Mouse (Mus musculus): Measurements from ENCODE around the gene Gm4792. TPM values are rescaled to one million over a fixed set of nuclear protein-coding genes. Genes with fewer than 3 reads are reported as not detected.

Gene Gm4792
- polyA plus RNA-seq (2015; fragmentation: Nextera tagmentation; extraction: Ambion mirVana): not detected in 2 replicates

DNA sequence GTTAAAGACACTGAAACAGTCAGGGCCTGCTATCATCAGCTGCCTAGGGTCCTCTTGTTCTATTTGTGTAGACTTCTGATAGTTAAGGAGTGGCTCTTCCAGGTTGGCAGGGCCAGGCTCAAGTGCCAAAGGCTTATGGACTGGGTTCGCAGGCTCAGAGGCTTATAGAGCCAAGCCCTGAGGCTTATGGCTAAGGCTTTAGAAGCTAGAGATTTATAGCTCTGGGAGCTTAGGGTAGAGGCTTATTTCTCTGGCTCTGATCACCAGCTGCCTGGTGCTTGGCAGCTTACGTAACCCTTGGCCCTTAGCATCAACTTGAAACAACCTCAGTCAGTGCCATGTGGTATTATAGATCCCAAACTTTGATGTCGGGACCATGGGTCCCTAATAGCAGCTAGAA is at the start of gene Gm4792:
Gm4792 (minus strand) TSS at position 233 of the 400 bp plus-strand sequence.
- H3K4me2 ChIP-seq: no peak within 1 kb of the TSS
- H3K27me3 ChIP-seq: peaks cover 3% of the 10 kb centered on the region; the same call in 1 of the 2 replicates
- 59% methylated on average over 3 of the region's 3 CpGs for whole genome bisulfite sequencing
- H3K4me3 ChIP-seq (replicated peaks): no peak within 1 kb of the TSS
- H3K4me1 ChIP-seq: no peaks in the 10 kb centered on the region
- no peak within 1 kb of the TSS for H3K27ac ChIP-seq
- H3K9ac ChIP-seq: no peak within 1 kb of the TSS
- no peaks in the 10 kb centered on the region for H3K9me3 ChIP-seq (replicated peaks)
- ATAC-seq (replicated peaks; ENCODE audit: low FRiP score): no peak
- no peaks in the 10 kb centered on the region for H3K36me3 ChIP-seq

DNA sequence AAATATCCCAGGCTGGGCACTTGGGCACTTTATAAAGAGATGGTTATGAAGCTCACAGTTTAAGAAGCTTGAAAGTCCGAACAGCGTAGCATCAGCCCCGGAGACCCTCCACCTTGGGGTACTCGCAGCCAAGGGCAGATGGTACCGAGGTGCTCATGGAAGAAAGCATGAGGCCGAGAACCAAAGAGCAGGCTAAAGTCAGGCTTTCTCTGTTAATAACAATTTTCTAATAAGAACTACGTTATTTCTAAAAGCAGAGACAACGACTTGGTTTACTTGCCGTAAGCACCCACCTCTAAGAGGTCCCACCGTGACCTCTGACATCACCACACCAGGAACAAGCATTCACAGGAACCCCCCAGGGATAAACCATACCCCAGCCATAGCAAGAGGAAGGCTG is 49.5 kb upstream of the Gm4792 start:
- H3K9ac ChIP-seq: no peak overlapping the region
- H3K4me3 ChIP-seq (replicated peaks): no peak overlapping the region
- H3K4me2 ChIP-seq: no peak overlapping the region
- no peaks in the 10 kb centered on the region for H3K36me3 ChIP-seq
- H3K9me3 ChIP-seq (replicated peaks): no peaks in the 10 kb centered on the region
- 94% methylated on average over 10 of the region's 10 CpGs for WGBS
- no peak for ATAC-seq (replicated peaks; ENCODE audit: low FRiP score)
- no peaks in the 10 kb centered on the region for H3K27me3 ChIP-seq
- H3K4me1 ChIP-seq: no peaks in the 10 kb centered on the region; the same call in 1 of the 2 replicates
- no peak overlapping the region for H3K27ac ChIP-seq

DNA sequence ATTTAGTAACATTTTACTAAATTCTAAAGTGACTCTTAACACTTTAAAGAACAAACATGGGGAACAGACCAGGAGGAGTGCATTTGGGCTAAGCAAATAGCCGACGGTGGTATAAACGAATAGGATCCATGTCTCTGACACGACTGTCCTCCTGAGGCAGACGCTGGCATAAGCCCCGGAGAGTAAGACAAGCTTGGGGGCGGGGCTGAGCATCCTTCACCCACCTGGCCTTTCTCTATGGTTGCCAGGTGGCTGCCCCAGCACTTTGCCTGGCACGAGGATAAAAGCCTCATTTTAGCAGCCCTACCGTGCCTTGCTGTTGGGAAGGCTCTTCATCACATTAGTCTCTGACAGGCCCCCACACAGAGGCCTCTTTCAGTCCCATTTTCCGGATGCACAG is 48.8 kb upstream of the Gm4792 start:
- H3K27ac ChIP-seq: no peak overlapping the region
- no peaks in the 10 kb centered on the region for H3K36me3 ChIP-seq
- no peaks in the 10 kb centered on the region for H3K27me3 ChIP-seq
- whole genome bisulfite sequencing: 79% methylated on average over 10 of the region's 10 CpGs
- no peak overlapping the region for H3K4me3 ChIP-seq (replicated peaks)
- H3K9me3 ChIP-seq (replicated peaks): no peaks in the 10 kb centered on the region
- ATAC-seq (replicated peaks; ENCODE audit: low FRiP score): no peak
- H3K9ac ChIP-seq: no peak overlapping the region
- H3K4me1 ChIP-seq: no peaks in the 10 kb centered on the region; the same call in 1 of the 2 replicates
- H3K4me2 ChIP-seq: no peak overlapping the region

DNA sequence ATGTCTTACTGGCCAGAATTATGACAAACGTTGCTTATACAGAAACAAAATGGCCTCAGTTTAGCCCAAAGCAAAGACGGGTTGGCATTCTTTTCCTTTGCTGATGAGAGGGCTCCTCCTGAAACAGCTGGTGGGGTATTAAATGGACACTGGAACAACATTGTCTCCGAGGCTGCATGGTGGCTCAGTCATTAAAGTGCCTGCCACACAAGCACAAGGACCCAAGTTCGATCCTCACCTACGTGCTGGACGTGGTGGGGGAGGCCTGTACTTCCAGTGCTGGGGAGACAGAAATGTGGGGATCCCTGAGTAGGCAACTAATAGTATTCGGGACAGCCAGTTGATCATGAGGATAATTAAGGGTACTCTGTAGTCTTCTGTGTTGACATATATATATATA is 48.1 kb upstream of the Gm4792 start:
- Histone ChIP-seq H3K27ac (no peak overlapping the region), H3K9me3 (replicated peaks) (no peaks in the 10 kb centered on the region), H3K36me3 (no peaks in the 10 kb centered on the region), H3K4me3 (replicated peaks) (no peak overlapping the region), H3K4me2 (no peak overlapping the region), H3K4me1 (no peaks in the 10 kb centered on the region; the same call in 1 of the 2 replicates), H3K27me3 (no peaks in the 10 kb centered on the region), H3K9ac (no peak overlapping the region)
- WGBS: 89% methylated on average over 7 of the region's 7 CpGs
- ATAC-seq (replicated peaks; ENCODE audit: low FRiP score): no peak

DNA sequence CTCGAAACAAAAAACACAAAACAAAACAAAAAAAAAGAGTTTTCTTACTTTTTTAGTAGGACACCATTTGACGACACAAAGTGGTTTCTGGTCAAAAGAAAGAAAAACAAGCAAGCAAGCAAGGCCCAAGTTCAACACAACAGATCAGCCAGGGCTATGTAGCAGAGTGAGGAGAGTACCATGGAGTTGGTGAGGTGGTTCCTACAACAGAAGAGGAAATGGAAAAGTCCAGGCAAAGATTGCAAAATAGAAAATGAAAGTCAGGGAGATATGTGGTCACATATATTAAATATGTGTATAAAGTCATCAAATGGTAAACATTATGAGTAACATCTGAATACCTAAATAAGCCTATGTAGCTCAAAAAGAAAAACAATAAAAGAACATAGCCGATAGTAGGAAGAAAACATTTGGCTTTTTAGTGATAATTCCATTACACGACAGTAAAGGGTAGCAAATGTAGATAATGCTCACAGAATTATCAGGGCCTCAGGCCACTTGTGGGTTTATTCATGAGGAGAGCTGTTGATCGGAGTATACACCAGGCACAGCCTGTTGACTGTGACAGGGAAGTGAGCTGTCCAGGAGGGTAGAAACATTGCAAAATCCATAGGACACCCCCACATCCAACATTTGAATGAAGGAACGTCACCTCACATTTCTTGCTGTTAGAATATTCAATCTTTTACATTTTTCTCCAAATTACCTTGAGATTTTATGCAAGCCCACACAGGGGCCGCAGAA is 47.2 kb upstream of the Gm4792 start:
- Histone ChIP-seq H3K4me2 (no peak overlapping the region), H3K27ac (no peak overlapping the region), H3K27me3 (no peaks in the 10 kb centered on the region; the same call in 1 of the 2 replicates), H3K4me3 (replicated peaks) (no peak overlapping the region), H3K9me3 (replicated peaks) (no peaks in the 10 kb centered on the region), H3K4me1 (no peaks in the 10 kb centered on the region; the same call in 1 of the 2 replicates), H3K9ac (no peak overlapping the region), H3K36me3 (no peaks in the 10 kb centered on the region)
- 90% methylated on average over 7 of the region's 7 CpGs for WGBS
- no peak for ATAC-seq (replicated peaks; ENCODE audit: low FRiP score)

DNA sequence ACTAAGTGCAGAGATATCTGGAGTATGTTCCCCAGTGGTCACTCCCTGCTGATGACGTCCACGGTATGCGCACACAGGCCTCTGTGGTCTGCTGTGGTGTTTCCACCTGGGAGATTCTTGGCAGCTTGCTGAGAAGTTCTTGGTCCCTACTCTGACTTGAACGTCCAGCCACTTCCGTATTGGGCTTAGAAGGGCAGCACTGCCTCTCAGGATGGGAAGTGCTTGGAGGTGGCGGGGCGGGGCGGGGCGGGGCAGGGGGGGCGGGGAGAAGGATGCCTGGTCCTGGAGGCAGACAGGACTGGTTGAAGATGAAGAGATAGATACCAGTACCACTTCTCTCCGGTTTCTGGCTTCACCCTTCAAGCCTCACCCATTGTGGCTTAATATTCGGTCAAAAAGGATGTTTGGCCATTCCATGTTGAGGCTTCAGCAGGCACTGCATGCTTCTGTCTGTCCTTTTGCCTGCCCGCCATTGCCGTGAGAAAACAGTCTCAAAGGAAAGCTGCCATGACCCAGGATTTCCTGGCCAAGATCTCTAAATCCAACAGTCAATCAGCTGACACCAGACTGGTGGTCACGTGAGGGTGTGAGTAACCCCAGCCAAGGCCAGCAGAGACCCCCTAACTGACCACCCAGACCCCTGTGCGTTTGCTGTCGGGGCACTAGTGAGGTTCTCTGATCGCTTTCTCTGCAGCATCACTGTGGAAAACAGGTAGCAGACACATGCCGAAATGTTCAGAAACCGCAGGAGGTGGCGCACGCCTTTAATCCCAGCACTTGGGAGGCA is 46.3 kb upstream of the Gm4792 start:
- no peak overlapping the region for H3K27ac ChIP-seq
- no peak overlapping the region for H3K9ac ChIP-seq
- peak overlapping the region; percentile 37 for H3K4me2 ChIP-seq
- no peaks in the 10 kb centered on the region; the same call in 1 of the 2 replicates for H3K4me1 ChIP-seq
- ATAC-seq (replicated peaks; ENCODE audit: low FRiP score): peak; percentile 58; the same call in 1 of the 2 replicates
- H3K27me3 ChIP-seq: no peaks in the 10 kb centered on the region; the same call in 1 of the 2 replicates
- whole genome bisulfite sequencing: 41% methylated on average over 22 of the region's 22 CpGs
- no peaks in the 10 kb centered on the region for H3K36me3 ChIP-seq
- no peak overlapping the region for H3K4me3 ChIP-seq (replicated peaks)
- no peaks in the 10 kb centered on the region for H3K9me3 ChIP-seq (replicated peaks)

DNA sequence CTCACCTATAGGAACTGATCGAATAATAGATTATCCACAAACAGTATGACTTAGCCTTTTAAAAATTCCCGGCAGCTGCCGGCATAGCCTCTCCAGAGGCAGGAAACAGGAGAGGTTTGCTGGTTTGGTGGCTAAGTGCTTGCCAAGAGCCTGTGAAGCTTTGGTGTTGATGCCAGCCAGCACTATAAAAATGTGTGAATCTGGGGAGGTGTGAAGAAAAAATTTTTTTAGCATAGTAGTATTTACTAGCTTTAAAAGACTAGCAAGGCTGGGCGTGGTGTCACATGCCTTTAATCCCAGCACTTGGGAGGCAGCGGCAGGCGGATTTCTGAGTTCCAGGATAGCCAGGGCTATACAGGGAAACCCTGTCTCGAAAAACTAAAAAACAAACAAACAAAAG is 45.1 kb upstream of the Gm4792 start:
- no peaks in the 10 kb centered on the region for H3K9me3 ChIP-seq (replicated peaks)
- H3K4me3 ChIP-seq (replicated peaks): no peak overlapping the region
- ATAC-seq (replicated peaks; ENCODE audit: low FRiP score): no peak
- no peaks in the 10 kb centered on the region; the same call in 1 of the 2 replicates for H3K4me1 ChIP-seq
- no peak overlapping the region for H3K9ac ChIP-seq
- 82% methylated on average over 7 of the region's 7 CpGs for WGBS
- H3K27me3 ChIP-seq: no peaks in the 10 kb centered on the region; the same call in 1 of the 2 replicates
- H3K36me3 ChIP-seq: no peaks in the 10 kb centered on the region
- H3K27ac ChIP-seq: no peak overlapping the region
- H3K4me2 ChIP-seq: no peak overlapping the region

DNA sequence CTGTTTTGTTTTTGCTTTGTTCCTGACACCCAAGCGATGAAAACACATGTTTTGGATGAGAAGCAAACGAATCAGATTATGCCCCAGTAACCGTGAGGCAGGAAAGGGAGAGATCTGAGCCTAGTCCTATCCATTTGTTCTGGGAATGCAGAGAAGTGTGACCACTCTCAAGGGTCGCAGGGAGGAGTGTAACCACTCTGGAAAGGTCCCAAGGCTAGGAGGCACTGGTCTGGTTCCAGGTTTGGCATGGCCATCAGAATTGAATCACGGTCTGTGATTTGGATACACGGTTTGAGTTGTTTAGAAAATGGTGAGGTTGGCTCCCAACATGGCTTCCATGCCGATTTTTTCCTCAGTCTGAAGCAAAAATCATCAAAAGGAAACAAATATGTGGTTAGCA is 43.8 kb upstream of the Gm4792 start:
- Histone ChIP-seq H3K4me1 (no peaks in the 10 kb centered on the region; the same call in 1 of the 2 replicates), H3K36me3 (no peaks in the 10 kb centered on the region)

DNA sequence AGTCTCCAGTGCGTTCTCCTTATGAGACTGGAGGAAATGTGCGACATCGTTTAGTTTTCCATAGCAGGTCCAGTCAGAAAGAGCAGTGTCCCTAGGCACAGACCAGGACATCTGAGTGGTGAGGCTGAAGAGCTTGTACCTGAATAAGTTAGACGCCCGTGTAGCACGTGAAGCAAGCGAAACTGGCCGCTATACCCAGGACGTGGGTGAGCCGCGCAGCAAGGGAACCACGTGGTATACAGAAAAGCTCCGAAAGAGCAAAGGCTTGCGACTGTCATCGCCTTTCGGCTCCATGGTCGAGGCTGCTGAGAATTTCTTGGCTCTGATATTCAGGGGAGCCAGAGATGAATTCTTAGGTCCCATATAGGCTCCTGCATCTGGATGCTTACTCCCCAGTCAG is 43.0 kb upstream of the Gm4792 start:
- Histone ChIP-seq H3K4me1 (no peaks in the 10 kb centered on the region; the same call in 1 of the 2 replicates), H3K27ac (no peak overlapping the region), H3K27me3 (no peaks in the 10 kb centered on the region; the same call in 1 of the 2 replicates), H3K9me3 (replicated peaks) (no peaks in the 10 kb centered on the region), H3K4me3 (replicated peaks) (no peak overlapping the region), H3K36me3 (no peaks in the 10 kb centered on the region), H3K4me2 (peak overlapping the region; percentile 31), H3K9ac (no peak overlapping the region)
- 68% methylated on average over 17 of the region's 17 CpGs for WGBS
- ATAC-seq (replicated peaks; ENCODE audit: low FRiP score): no peak

More for the DNA sequence above, 43.8 kb upstream of the Gm4792 start:
- no peak overlapping the region for H3K4me2 ChIP-seq
- WGBS: 52% methylated on average over 7 of the region's 7 CpGs
- H3K27ac ChIP-seq: no peak overlapping the region
- H3K4me3 ChIP-seq (replicated peaks): no peak overlapping the region
- H3K9me3 ChIP-seq (replicated peaks): no peaks in the 10 kb centered on the region
- ATAC-seq (replicated peaks; ENCODE audit: low FRiP score): no peak
- no peak overlapping the region for H3K9ac ChIP-seq
- no peaks in the 10 kb centered on the region; the same call in 1 of the 2 replicates for H3K27me3 ChIP-seq

DNA sequence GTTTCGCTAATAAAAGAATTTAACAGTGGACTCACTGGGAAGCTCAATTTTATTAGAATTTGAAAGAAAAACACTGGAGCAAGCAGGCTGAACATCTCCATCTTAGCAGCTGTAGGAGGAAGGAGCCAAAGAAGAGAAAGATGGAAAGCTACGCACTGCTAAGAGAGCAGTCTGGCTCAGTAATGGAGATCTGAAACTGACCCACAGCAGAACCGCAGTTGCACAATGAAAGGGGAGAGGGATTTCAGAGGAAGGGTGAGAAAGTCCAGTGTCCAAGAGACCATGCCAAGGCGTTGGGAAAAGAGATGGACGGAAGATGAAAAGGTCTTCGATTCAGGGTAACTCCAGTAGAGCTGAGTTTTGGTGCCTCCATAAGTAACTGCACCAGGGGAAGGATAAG is 37.6 kb upstream of the Gm4792 start:
- ATAC-seq (replicated peaks; ENCODE audit: low FRiP score): no peak
- no peaks in the 10 kb centered on the region for H3K9me3 ChIP-seq (replicated peaks)
- no peaks in the 10 kb centered on the region for H3K27me3 ChIP-seq
- H3K36me3 ChIP-seq: no peaks in the 10 kb centered on the region
- peaks cover 3% of the 10 kb centered on the region; the same call in 1 of the 2 replicates for H3K4me1 ChIP-seq
- H3K9ac ChIP-seq: no peak overlapping the region
- H3K27ac ChIP-seq: no peak overlapping the region
- H3K4me3 ChIP-seq (replicated peaks): no peak overlapping the region
- WGBS: 91% methylated on average over 6 of the region's 6 CpGs
- H3K4me2 ChIP-seq: no peak overlapping the region

DNA sequence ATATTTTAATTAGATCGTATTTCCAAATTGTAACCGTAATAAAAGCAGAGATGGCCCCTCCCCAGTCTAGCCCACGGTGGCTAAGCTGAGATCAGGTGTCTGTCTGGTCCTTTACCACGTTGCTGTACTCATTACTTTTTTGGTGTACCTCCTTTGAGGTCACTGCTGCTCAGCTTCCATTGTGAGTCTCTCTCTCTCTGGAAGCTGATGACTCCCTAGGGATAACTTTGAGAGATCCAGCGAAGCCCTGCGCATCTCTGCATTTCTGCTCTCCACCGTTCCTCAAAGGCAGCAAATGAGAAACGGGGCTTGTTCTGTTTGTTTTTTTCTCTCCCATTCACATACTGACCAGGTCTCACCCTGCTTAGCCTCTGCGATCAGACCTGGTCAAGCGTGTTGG is 36.5 kb upstream of the Gm4792 start:
- no peak overlapping the region for H3K4me2 ChIP-seq
- ATAC-seq (replicated peaks; ENCODE audit: low FRiP score): no peak
- H3K4me3 ChIP-seq (replicated peaks): no peak overlapping the region
- no peaks in the 10 kb centered on the region for H3K27me3 ChIP-seq
- no peak overlapping the region for H3K9ac ChIP-seq
- WGBS: 54% methylated on average over 10 of the region's 10 CpGs
- H3K9me3 ChIP-seq (replicated peaks): no peaks in the 10 kb centered on the region
- no peaks in the 10 kb centered on the region for H3K36me3 ChIP-seq
- peaks cover 6% of the 10 kb centered on the region for H3K4me1 ChIP-seq
- no peak overlapping the region for H3K27ac ChIP-seq

DNA sequence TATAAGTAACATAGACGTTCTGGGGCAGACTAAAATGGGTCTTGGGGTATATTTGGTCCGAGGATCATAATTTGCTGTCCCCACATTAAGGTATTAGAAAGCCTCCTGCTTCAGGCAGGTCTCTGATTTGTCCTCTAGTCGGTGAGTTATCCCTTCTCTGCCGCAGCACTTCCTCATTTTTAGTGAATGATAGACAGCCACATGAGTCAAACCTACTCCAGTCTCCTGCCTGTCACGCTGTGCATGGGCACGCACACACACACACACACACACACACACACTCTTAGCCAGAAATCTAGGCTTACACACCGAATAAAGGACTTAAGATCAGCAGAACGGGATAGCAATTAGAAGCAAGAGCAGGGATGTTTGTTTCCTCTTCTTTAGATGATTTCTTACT is 34.8 kb upstream of the Gm4792 start:
- Histone ChIP-seq H3K27ac (no peak overlapping the region), H3K9me3 (replicated peaks) (no peaks in the 10 kb centered on the region), H3K27me3 (no peaks in the 10 kb centered on the region), H3K4me3 (replicated peaks) (no peak overlapping the region), H3K36me3 (no peaks in the 10 kb centered on the region), H3K9ac (no peak overlapping the region), H3K4me1 (peaks cover 10% of the 10 kb centered on the region), H3K4me2 (no peak overlapping the region)
- no peak for ATAC-seq (replicated peaks; ENCODE audit: low FRiP score)
- 88% methylated on average over 8 of the region's 8 CpGs for WGBS
